Mouse (Mus musculus) R1 (cell line): ENCODE data around the gene Srek1ip1.
A peak's percentile ranks its signal among the peaks of the same experiment; 100 is the strongest.

Source experiments
- DNase-seq: peaks from one replicate; pipeline ENCODE4 v3.0.0-alpha.2; 2018; ENCODE audit warnings: low read depth, low spot score

Gene Srek1ip1

DNA sequence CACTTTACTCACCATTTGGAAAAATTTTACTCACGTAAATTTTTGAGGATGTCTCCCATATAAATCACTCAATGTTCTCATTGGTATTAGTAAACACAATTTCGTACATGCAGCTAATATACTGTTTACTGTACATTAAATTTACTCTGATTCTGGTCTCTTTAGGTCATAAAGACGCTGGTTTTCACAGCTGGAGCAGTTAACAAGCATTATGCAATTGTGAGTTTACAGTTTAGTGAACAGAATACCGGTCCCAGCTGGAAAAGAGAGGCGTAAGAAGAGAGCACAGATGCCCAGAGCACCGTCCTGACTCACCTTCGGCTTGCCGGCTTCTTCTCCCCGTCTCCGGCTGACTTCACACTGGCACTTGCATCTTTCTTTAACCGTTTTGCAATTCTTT is at the start of gene Srek1ip1:
Srek1ip1 (plus strand) TSS at position 301 of the 400 bp plus-strand sequence.
- peak; percentile 10 for DNase-seq

DNA sequence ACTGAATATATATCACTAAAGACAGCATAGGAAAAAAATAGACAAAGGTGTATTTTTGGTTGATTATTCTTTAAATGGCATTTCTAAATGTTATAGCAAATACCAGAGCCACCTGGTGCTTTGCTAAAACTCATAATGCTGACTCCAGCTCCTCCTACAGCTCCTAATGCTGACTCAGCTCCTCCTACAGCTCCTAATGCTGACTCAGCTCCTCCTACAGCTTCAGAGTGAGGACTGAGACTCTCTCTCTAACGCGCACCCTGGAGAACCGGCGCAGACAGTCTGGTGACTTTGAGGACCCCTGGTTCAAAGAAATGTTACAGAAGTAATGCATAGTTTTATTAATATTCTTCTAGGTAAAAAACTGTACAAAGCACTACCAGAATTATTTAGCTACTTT is 49.4 kb upstream of the Srek1ip1 start:
- no peak for DNase-seq

GRCm38 (mm10) chr13:104747032-104747431 is 45.3 kb upstream of the Srek1ip1 start:
- no peak for DNase-seq

DNA sequence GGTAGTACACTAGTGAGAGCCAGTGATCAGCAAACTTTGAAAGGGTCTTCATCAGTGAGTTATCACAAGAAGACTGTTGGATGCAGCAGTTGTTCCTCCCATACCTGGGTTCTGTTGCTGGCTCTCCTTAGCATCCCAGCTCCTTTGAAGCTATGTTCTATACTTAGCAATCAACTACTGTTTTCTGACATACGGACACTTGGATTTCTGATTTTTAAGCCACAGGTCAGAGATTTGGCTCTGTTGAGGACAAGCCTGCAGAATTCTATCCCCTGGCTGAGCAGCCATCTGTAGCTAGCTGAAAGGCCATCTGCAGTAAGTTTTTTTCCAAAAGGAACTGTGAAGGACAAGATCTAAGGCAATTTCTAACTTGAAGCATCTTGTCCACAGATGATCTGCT is 32.9 kb upstream of the Srek1ip1 start:
- no peak for DNase-seq

- no peak for DNase-seq
These were observed 29.9 kb upstream of the Srek1ip1 start for GRCm38 (mm10) chr13:104762401-104762800.

- no peak for DNase-seq
These were observed 29.1 kb upstream of the Srek1ip1 start for GRCm38 (mm10) chr13:104763193-104763592.

GRCm38 (mm10) chr13:104779104-104779670 is 13.1 kb upstream of the Srek1ip1 start:
- no peak for DNase-seq

- DNase-seq: no peak
These were observed 5.0 kb upstream of the Srek1ip1 start for GRCm38 (mm10) chr13:104787260-104787659.

GRCm38 (mm10) chr13:104789663-104790062 is 2.6 kb upstream of the Srek1ip1 start:
- peak; percentile 57 for DNase-seq

- DNase-seq: no peak
These were observed 2.1 kb downstream of the Srek1ip1 start for GRCm38 (mm10) chr13:104794421-104794820.

DNA sequence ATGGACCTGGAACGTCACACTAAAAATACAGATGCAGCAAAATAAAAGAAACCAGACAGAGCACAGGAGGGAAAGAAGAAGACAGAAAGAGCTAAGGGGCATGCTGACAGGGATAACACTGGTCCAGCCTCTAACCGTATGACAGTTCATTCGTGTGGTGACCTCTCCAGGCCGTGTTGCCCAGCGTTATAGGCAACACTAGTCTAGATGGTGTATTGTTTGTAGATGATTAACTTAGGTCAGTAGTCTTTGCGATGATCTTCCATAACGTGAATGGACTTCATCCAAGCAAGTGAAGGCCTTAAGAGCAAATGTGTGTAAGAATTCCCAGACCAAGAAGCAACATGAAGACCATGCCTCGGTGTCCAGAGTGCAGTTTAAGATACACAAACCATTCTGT is 6.8 kb downstream of the Srek1ip1 start:
- no peak for DNase-seq

DNA sequence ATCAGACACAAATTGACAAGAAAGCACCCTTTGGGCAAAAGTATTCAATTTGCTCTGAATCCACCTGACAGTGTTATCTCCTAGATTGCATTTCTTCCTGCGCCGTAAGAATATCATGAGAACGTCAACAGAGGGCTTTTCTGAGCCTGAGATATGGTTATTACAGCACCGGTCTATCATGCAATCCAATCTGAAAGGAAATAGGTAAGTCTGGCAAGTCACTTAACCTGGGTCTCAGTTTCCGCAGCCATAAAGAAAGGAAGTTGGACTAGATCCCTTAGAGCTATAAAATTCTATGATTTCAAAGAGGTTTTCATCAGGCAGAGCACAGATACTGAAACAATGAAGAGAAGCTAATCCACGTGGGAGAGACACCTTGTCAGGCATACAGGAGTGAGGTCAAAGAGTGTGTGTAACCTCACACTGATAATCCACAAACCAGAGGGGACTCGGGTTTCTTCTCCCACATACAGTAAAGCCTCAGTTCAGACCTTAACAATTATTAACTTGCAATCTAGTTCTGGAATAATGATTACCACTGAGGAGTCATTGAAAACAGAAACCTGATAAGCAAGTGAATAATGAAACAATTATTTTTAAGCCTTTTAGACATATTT is 7.4 kb downstream of the Srek1ip1 start:
- DNase-seq: no peak

- peak; percentile 73 for DNase-seq
These were observed 13.4 kb downstream of the Srek1ip1 start for GRCm38 (mm10) chr13:104805681-104806080.

GRCm38 (mm10) chr13:104816270-104816634 is 24.0 kb downstream of the Srek1ip1 start:
- no peak for DNase-seq

DNA sequence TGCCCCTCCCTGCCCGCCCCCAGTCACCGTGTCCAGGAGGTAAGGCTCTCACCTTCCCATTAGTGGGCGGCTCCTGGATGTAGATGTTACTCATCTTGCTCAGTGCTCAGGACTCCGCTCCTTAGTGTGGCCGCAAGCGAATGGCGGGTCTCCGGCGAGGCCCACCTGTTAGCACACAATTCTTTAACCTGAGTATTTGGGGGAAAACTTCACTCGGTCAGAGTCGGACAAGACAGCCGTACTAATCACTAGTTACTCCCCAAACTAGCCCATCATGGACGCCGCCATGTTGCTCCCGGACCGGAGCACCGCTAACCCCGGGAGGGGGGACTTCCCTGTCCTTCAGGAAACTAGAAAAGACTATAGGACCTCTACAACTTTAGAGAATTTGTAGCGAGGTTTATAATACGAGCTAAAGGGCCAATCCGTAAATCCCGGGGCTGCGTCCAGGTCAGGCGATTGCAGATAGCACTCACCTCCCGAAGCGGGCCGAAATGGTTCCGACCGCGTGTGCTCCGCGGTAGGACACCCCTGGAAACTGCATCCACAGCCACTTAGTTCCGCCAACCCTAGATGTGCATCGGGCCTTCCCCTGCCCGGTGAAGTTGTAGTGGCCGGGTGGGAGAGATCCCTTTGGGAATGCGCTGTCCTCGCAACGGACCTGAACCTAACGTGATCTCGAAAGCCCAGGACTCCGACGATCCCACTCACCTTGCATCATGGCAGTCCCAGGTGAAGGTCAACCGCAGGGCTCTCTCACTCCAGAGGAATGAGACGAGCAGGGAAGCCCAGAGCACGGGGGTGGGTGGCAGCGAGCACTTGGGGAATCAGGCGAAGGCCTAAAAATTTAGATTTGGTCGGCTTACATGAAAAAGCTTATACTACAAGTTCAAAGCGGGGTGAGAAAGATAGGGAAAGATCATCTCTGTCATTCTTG is 24.6 kb downstream of the Srek1ip1 start, which contains the start of gene Cwc27:
Cwc27 (minus strand) TSS at position 508 of the 937 bp plus-strand sequence.
- peak; percentile 93 for DNase-seq

GRCm38 (mm10) chr13:104817696-104818095 is 25.4 kb downstream of the Srek1ip1 start:
- DNase-seq: no peak

GRCm38 (mm10) chr13:104821192-104821591 is 28.9 kb downstream of the Srek1ip1 start:
- DNase-seq: no peak

GRCm38 (mm10) chr13:104821908-104822307 is 29.6 kb downstream of the Srek1ip1 start:
- DNase-seq: no peak

DNA sequence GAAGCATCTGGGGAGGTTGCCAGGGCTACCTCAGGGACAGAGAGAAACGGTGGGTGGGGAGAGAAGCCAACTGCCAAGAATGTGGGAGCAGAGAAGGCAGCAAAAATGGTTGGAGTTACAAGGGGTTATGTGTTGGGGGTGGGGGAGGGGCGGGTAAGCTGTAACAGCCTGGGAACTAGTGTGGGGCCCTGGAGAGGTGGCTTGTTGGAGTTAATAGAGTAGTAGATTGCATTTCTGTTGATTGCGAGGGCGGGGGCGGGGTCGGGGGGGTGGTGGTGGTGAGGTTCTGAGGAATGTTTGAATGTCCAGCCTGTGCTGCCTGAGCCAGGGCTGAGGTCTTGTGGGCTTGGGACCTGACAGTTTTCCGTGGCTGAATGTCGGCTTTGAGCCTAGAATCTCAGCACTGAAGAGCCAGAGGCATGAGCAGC is 30.1 kb downstream of the Srek1ip1 start:
- DNase-seq: peak; percentile 67

DNA sequence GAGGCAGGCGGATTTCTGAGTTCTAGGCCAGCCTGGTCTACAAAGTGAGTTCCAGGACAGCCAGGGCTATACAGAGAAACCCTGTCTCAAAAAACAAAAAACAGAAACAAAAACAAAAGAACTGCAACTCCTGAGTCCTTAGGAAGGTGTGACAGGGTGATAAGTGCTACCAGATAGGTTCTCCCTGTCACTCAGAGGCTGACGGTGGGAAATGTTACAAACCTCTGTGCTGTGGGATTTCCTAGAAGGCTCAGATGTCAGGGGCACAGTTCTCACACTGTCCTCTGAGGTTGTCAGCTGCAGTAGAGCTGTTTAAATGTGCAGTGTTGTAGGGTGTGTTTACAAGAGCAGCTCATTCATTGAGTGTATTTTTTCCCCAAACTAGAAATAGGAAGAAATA is 33.2 kb downstream of the Srek1ip1 start:
- no peak for DNase-seq

- DNase-seq: no peak
These were observed 40.5 kb downstream of the Srek1ip1 start for GRCm38 (mm10) chr13:104832811-104833210.

DNA sequence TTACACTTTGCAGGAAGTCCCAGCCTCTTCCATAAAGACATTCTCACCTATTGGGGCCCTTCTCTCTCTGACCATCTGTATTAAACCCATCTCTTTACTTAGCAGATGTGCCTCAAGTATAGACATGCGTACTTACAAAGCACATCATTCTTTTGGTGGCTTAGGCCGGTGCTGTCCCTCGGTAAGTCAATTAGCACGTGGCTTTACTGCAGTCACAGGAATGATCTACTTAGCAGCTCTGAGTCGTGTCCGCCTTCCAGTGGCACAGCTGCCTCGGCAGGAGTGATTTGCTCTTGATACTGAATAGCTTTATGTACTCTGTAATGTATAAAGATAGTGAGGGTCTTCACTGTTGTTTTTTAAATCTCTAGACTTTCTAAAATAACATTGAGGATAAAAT is 45.3 kb downstream of the Srek1ip1 start:
- no peak for DNase-seq
